ENCODE assay signal across 18 mouse cellular contexts in the genomic region with DNA sequence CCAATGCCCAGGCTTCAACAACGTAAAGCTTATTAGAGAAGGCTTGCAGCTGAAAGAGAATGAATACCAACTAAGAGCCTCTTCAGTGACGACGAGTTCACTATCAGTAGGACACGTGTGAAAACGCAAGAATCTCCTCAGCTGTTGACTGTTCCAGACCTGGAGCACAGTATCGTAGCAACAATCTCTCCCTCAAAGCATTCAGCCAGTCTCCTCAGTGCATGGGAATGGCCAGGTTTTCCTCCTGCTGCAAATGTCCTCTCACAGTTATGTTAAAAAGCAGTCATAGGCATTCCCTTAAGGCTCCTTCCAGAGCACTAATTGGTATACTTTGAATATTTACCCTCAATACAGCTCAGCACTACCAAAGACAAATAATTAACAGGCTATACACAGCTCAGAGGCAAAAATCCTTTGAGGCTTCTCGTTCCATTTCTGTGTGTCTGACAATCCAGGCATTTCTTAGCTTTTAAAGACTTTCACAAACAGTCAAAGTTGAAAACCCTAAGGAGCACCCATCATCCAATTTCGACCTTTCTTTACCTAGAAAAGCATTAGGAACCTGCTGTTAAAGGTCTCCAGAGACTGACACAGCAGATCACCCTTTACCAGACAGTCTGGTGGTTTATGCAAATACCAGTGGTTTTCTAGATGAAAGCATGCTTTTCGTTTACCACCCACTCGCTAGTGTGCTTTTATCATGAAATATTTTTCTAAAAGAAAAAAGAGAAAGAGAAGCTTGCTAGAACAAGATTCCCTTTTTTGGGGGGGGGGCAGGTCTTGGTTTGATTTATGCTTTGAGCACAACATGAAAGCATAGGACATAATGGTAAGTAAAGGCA. TPM values are rescaled to one million over a fixed set of nuclear protein-coding genes. Genes with fewer than 3 reads are reported as not detected.
A peak's percentile ranks its signal among the peaks of the same experiment; 100 is the strongest.
DNase-seq lines count a peak whose midpoint lies in the region; ATAC-seq lines count a peak whose summit lies in the region.
"Had no signal": no experiment of that assay in that cellular context is flagged by ENCODE, and none has a peak within 500 bp of the region (broad histone marks: within the 10 kb centered on the region; RNA-seq: fewer than 3 reads in every experiment).

No protein-coding gene starts in this region.

- DNase-seq in heart, adult 9 months (ENCODE audit: low spot score in 2 of 2): no peak
- peak; percentile 60 for DNase-seq in thymus, postnatal 0 days (ENCODE audit: low spot score)
- DNase-seq in thymus, postnatal 25 days: no peak
- no peak for DNase-seq in gastrocnemius, postnatal 10 days
- no peak for DNase-seq in kidney, postnatal 10 days
- DNase-seq: cerebellum, adult 2 months; heart, postnatal 14 days; kidney, adult 11 months; lung, adult 18-20 months; right cerebral cortex, adult 18-20 months; thymus, postnatal 14 days had no signal

- H3K36me3 ChIP-seq in heart, embryonic 16.5 days (ENCODE audit: control insufficient read depth, insufficient read depth): no peaks in the 10 kb centered on the region
- no peaks in the 10 kb centered on the region for H3K36me3 ChIP-seq in midbrain, embryonic 12.5 days

- WGBS in heart, embryonic 16.5 days: 44% methylated on average over 10 of the region's 10 CpGs
- WGBS in midbrain, embryonic 12.5 days: 74% methylated on average over 10 of the region's 10 CpGs

- peaks cover 9% of the 10 kb centered on the region for H3K4me1 ChIP-seq in heart, embryonic 16.5 days (ENCODE audit: control insufficient read depth, insufficient read depth, low read length)
- peaks cover 6% of the 10 kb centered on the region; the same call in 1 of the 2 replicates for H3K4me1 ChIP-seq in midbrain, embryonic 12.5 days

- ATAC-seq in heart, embryonic 16.5 days (replicated peaks; ENCODE audit: extremely low read depth, insufficient read depth, low FRiP score): no peak; the same call in 1 of the 2 replicates
- peak; percentile 41; the same call in 1 of the 2 replicates for ATAC-seq in midbrain, embryonic 12.5 days (ENCODE audit: low FRiP score, low read depth)

- H3K9ac ChIP-seq in heart, embryonic 16.5 days (ENCODE audit: low read length): 0 out of 2 replicates have a peak overlapping the region, but pooled peaks have one; percentile 21
- H3K9ac ChIP-seq in midbrain, embryonic 12.5 days (replicated peaks): no peak overlapping the region

- no peak overlapping the region for H3K27ac ChIP-seq in heart, embryonic 16.5 days (ENCODE audit: low read length)
- no peak overlapping the region for H3K27ac ChIP-seq in midbrain, embryonic 12.5 days (replicated peaks)

- no peaks in the 10 kb centered on the region for H3K27me3 ChIP-seq in heart, embryonic 16.5 days (ENCODE audit: control insufficient read depth, insufficient read depth, low read length)
- H3K27me3 ChIP-seq in midbrain, embryonic 12.5 days: no peaks in the 10 kb centered on the region

- no peaks in the 10 kb centered on the region for H3K9me3 ChIP-seq in heart, embryonic 16.5 days (replicated peaks; ENCODE audit: control insufficient read depth, low read length)
- no peaks in the 10 kb centered on the region for H3K9me3 ChIP-seq in midbrain, embryonic 12.5 days

- H3K4me3 ChIP-seq in heart, embryonic 16.5 days (ENCODE audit: low read length): no peak overlapping the region
- no peak overlapping the region for H3K4me3 ChIP-seq in midbrain, embryonic 12.5 days

- H3K4me2 ChIP-seq in heart, embryonic 16.5 days (ENCODE audit: low read depth, low read length): no peak overlapping the region
- H3K4me2 ChIP-seq in midbrain, embryonic 12.5 days (replicated peaks): no peak overlapping the region

RNA-seq across cellular contexts. Expression of gene Rag2, which starts 8.8 kb away (rescaled TPM):
- polyA plus RNA-seq in heart, embryonic 16.5 days (2015; fragmentation: Nextera tagmentation; extraction: Ambion mirVana): 3.8 and 13.2 TPM in 2 replicates
- 116 and 143 TPM in 2 replicates for polyA plus RNA-seq in thymus, postnatal 0 days (2015; fragmentation: Nextera tagmentation; extraction: Ambion mirVana)
- not detected in 2 replicates for polyA plus RNA-seq in midbrain, embryonic 12.5 days (2016; fragmentation: Nextera tagmentation; extraction: Ambion mirVana)
- under 1 TPM in 1 of 2 experiments, not detected in 1; 0.11 TPM for total RNA-seq in gastrocnemius, postnatal 10 days (2021)
- total RNA-seq: adrenal gland, postnatal 4 days; left cerebral cortex, adult 8-10 months had no signal
- polyA plus RNA-seq: cerebellum, adult 2 months; gonadal fat pad, adult 2 months; large intestine, adult 2 months; neural tube, embryonic 11.5 days had no signal

RNA-seq across cellular contexts. Expression of gene Rag1, which starts 33.6 kb away (rescaled TPM):
- 6.4 and 15.8 TPM in 2 replicates for polyA plus RNA-seq in heart, embryonic 16.5 days (2015; fragmentation: Nextera tagmentation; extraction: Ambion mirVana)
- 319 and 337 TPM in 2 replicates for polyA plus RNA-seq in thymus, postnatal 0 days (2015; fragmentation: Nextera tagmentation; extraction: Ambion mirVana)
- 0.06 and 0.10 TPM in 2 replicates for polyA plus RNA-seq in midbrain, embryonic 12.5 days (2016; fragmentation: Nextera tagmentation; extraction: Ambion mirVana)
- under 1 TPM; 0.16 to 0.61 TPM for total RNA-seq in gastrocnemius, postnatal 10 days (2021)
- polyA plus RNA-seq: large intestine, adult 2 months had no signal

RNA-seq across cellular contexts. Expression of gene B230118H07Rik, which starts 33.6 kb away (rescaled TPM):
- 60.3 and 63.3 TPM in 2 replicates for polyA plus RNA-seq in heart, embryonic 16.5 days (2015; fragmentation: Nextera tagmentation; extraction: Ambion mirVana)
- 109 and 145 TPM in 2 replicates for polyA plus RNA-seq in thymus, postnatal 0 days (2015; fragmentation: Nextera tagmentation; extraction: Ambion mirVana)
- 47.3 and 56.2 TPM in 2 replicates for polyA plus RNA-seq in midbrain, embryonic 12.5 days (2016; fragmentation: Nextera tagmentation; extraction: Ambion mirVana)
- total RNA-seq in gastrocnemius, postnatal 10 days (2021): 10 to 100 TPM; 50.4 to 50.8 TPM

Comparison
In these comparisons a context has a peak if more than half of its experiments do, and no peak if none do; other contexts are left out.
1. RNA of gene Rag1, which starts 33.6 kb away (polyA plus RNA-seq): 319 to 337 TPM in thymus, postnatal 0 days; 6.4 to 15.8 TPM in heart, embryonic 16.5 days and 0.06 to 0.10 TPM in midbrain, embryonic 12.5 days; every median in the first group is over 10 times any median in the second.